Mouse (Mus musculus): ENCODE measurements at regions not wholly inside any gene's neighbourhood (a gene's known extent, or its start where the extent isn't known, plus 50 kb on each side); places are given as distances from the start of the nearest gene placed in this dataset.

- WGBS, result 91% methylated on average over 2 of the region's 2 CpGs
- no peak overlapping the region for H3K4me3 ChIP-seq
Measured at GRCm38 (mm10) chr10:38147421-38147820, 674.2 kb downstream of the Rfpl4b start.

GRCm38 (mm10) chr10:38139196-38139595 is 682.4 kb downstream of the Rfpl4b start:
- Histone ChIP-seq H3K36me3 (no peaks in the 10 kb centered on the region), H3K9ac (replicated peaks) (no peak overlapping the region), H3K9me3 (no peaks in the 10 kb centered on the region), H3K4me2 (replicated peaks) (no peak overlapping the region), H3K27me3 (no peaks in the 10 kb centered on the region), H3K4me1 (no peaks in the 10 kb centered on the region), H3K4me3 (no peak overlapping the region), H3K27ac (replicated peaks) (no peak overlapping the region)
- ATAC-seq (ENCODE audit: low FRiP score, low read depth), result no peak

More at GRCm38 (mm10) chr10:38147421-38147820, 674.2 kb downstream of the Rfpl4b start:
- no peak overlapping the region for H3K27ac ChIP-seq (replicated peaks)
- H3K27me3 ChIP-seq, result no peaks in the 10 kb centered on the region
- no peak for ATAC-seq (ENCODE audit: low FRiP score, low read depth)
- H3K36me3 ChIP-seq, result no peaks in the 10 kb centered on the region
- H3K9me3 ChIP-seq, result no peaks in the 10 kb centered on the region
- no peak overlapping the region for H3K4me2 ChIP-seq (replicated peaks)
- no peak overlapping the region for H3K9ac ChIP-seq (replicated peaks)
- H3K4me1 ChIP-seq, result no peaks in the 10 kb centered on the region

- WGBS, result 79% methylated on average over 3 of the region's 3 CpGs
- Histone ChIP-seq H3K9me3 (no peaks in the 10 kb centered on the region), H3K36me3 (no peaks in the 10 kb centered on the region), H3K4me2 (replicated peaks) (no peak overlapping the region), H3K27me3 (no peaks in the 10 kb centered on the region), H3K27ac (replicated peaks) (no peak overlapping the region), H3K4me1 (no peaks in the 10 kb centered on the region), H3K4me3 (no peak overlapping the region), H3K9ac (replicated peaks) (no peak overlapping the region)
- ATAC-seq (ENCODE audit: low FRiP score, low read depth), result no peak
Measured at GRCm38 (mm10) chr10:38121911-38122573, 699.5 kb downstream of the Rfpl4b start.

GRCm38 (mm10) chr10:38118601-38119000 is 703.0 kb downstream of the Rfpl4b start:
- no peak overlapping the region for H3K27ac ChIP-seq (replicated peaks)
- no peak overlapping the region for H3K9ac ChIP-seq (replicated peaks)
- H3K4me2 ChIP-seq (replicated peaks), result no peak overlapping the region
- no peak overlapping the region for H3K4me3 ChIP-seq
- WGBS, result 84% methylated on average over 1 of the region's 1 CpGs
- no peaks in the 10 kb centered on the region for H3K4me1 ChIP-seq
- no peaks in the 10 kb centered on the region for H3K36me3 ChIP-seq
- H3K9me3 ChIP-seq, result no peaks in the 10 kb centered on the region
- ATAC-seq (ENCODE audit: low FRiP score, low read depth), result no peak
- H3K27me3 ChIP-seq, result no peaks in the 10 kb centered on the region

GRCm38 (mm10) chr10:38116516-38116915 is 705.1 kb downstream of the Rfpl4b start:
- ATAC-seq (ENCODE audit: low FRiP score, low read depth), result no peak
- 76% methylated on average over 1 of the region's 1 CpGs for WGBS

GRCm38 (mm10) chr10:38114194-38114593 is 707.4 kb downstream of the Rfpl4b start:
- ATAC-seq (ENCODE audit: low FRiP score, low read depth), result no peak
- WGBS, result 86% methylated on average over 2 of the region's 2 CpGs
- H3K27me3 ChIP-seq, result no peaks in the 10 kb centered on the region
- H3K9ac ChIP-seq (replicated peaks), result no peak overlapping the region
- H3K27ac ChIP-seq (replicated peaks), result no peak overlapping the region
- no peaks in the 10 kb centered on the region for H3K36me3 ChIP-seq
- H3K4me1 ChIP-seq, result no peaks in the 10 kb centered on the region
- H3K4me2 ChIP-seq (replicated peaks), result no peak overlapping the region
- H3K9me3 ChIP-seq, result no peaks in the 10 kb centered on the region
- H3K4me3 ChIP-seq, result no peak overlapping the region

More at GRCm38 (mm10) chr10:38116516-38116915, 705.1 kb downstream of the Rfpl4b start:
- H3K4me2 ChIP-seq (replicated peaks), result no peak overlapping the region
- no peaks in the 10 kb centered on the region for H3K36me3 ChIP-seq
- no peaks in the 10 kb centered on the region for H3K27me3 ChIP-seq
- H3K9me3 ChIP-seq, result no peaks in the 10 kb centered on the region
- no peak overlapping the region for H3K27ac ChIP-seq (replicated peaks)
- no peak overlapping the region for H3K4me3 ChIP-seq
- no peak overlapping the region for H3K9ac ChIP-seq (replicated peaks)
- no peaks in the 10 kb centered on the region for H3K4me1 ChIP-seq

- no peak overlapping the region for H3K4me2 ChIP-seq (replicated peaks)
- no peak for ATAC-seq (ENCODE audit: low FRiP score, low read depth)
- H3K4me3 ChIP-seq, result no peak overlapping the region
- H3K27ac ChIP-seq (replicated peaks), result no peak overlapping the region
- no peaks in the 10 kb centered on the region for H3K36me3 ChIP-seq
- no peak overlapping the region for H3K9ac ChIP-seq (replicated peaks)
- H3K9me3 ChIP-seq, result no peaks in the 10 kb centered on the region
- no peaks in the 10 kb centered on the region for H3K4me1 ChIP-seq
- 85% methylated on average over 6 of the region's 6 CpGs for WGBS
- H3K27me3 ChIP-seq, result no peaks in the 10 kb centered on the region
Measured at GRCm38 (mm10) chr10:38108591-38108990, 713.0 kb downstream of the Rfpl4b start.

GRCm38 (mm10) chr10:38103570-38103969 is 718.0 kb downstream of the Rfpl4b start:
- no peak overlapping the region for H3K4me2 ChIP-seq (replicated peaks)
- no peak overlapping the region for H3K9ac ChIP-seq (replicated peaks)
- no peaks in the 10 kb centered on the region for H3K36me3 ChIP-seq
- no peak for ATAC-seq (ENCODE audit: low FRiP score, low read depth)
- no peaks in the 10 kb centered on the region for H3K27me3 ChIP-seq
- no peaks in the 10 kb centered on the region for H3K4me1 ChIP-seq
- H3K4me3 ChIP-seq, result no peak overlapping the region
- no peaks in the 10 kb centered on the region for H3K9me3 ChIP-seq
- H3K27ac ChIP-seq (replicated peaks), result no peak overlapping the region
- WGBS, result 71% methylated on average over 1 of the region's 1 CpGs

GRCm38 (mm10) chr10:38078521-38078920 is 743.1 kb downstream of the Rfpl4b start:
- Histone ChIP-seq H3K9me3 (peaks cover 3% of the 10 kb centered on the region; the same call in 1 of the 2 replicates), H3K4me1 (no peaks in the 10 kb centered on the region), H3K36me3 (no peaks in the 10 kb centered on the region), H3K27me3 (no peaks in the 10 kb centered on the region), H3K27ac (replicated peaks) (no peak overlapping the region), H3K4me2 (replicated peaks) (no peak overlapping the region), H3K9ac (replicated peaks) (no peak overlapping the region), H3K4me3 (no peak overlapping the region)
- WGBS, result 86% methylated on average over 2 of the region's 2 CpGs
- ATAC-seq (ENCODE audit: low FRiP score, low read depth), result no peak

- ATAC-seq (ENCODE audit: low FRiP score, low read depth), result no peak
- 79% methylated on average over 1 of the region's 1 CpGs for WGBS
- Histone ChIP-seq H3K4me3 (no peak overlapping the region), H3K36me3 (no peaks in the 10 kb centered on the region), H3K9me3 (no peaks in the 10 kb centered on the region), H3K27me3 (no peaks in the 10 kb centered on the region), H3K4me1 (no peaks in the 10 kb centered on the region), H3K4me2 (replicated peaks) (no peak overlapping the region), H3K9ac (replicated peaks) (no peak overlapping the region), H3K27ac (replicated peaks) (no peak overlapping the region)
Measured at GRCm38 (mm10) chr10:38072394-38072793, 749.2 kb downstream of the Rfpl4b start.

- no peaks in the 10 kb centered on the region for H3K4me1 ChIP-seq
- 92% methylated on average over 8 of the region's 8 CpGs for WGBS
- H3K4me3 ChIP-seq, result no peak overlapping the region
- H3K36me3 ChIP-seq, result no peaks in the 10 kb centered on the region
- no peak overlapping the region for H3K4me2 ChIP-seq (replicated peaks)
- H3K27ac ChIP-seq (replicated peaks), result no peak overlapping the region
- peaks cover 27% of the 10 kb centered on the region; the same call in 1 of the 2 replicates for H3K9me3 ChIP-seq
- no peak for ATAC-seq (ENCODE audit: low FRiP score, low read depth)
- no peaks in the 10 kb centered on the region for H3K27me3 ChIP-seq
- no peak overlapping the region for H3K9ac ChIP-seq (replicated peaks)
Measured at GRCm38 (mm10) chr10:38059050-38059449, 762.5 kb downstream of the Rfpl4b start.

- H3K4me3 ChIP-seq, result no peak overlapping the region
- H3K36me3 ChIP-seq, result no peaks in the 10 kb centered on the region
- ATAC-seq (ENCODE audit: low FRiP score, low read depth), result no peak
- no peak overlapping the region for H3K27ac ChIP-seq (replicated peaks)
- no peak overlapping the region for H3K9ac ChIP-seq (replicated peaks)
- H3K4me2 ChIP-seq (replicated peaks), result no peak overlapping the region
- 79% methylated on average over 2 of the region's 2 CpGs for WGBS
- no peaks in the 10 kb centered on the region for H3K4me1 ChIP-seq
- no peaks in the 10 kb centered on the region for H3K9me3 ChIP-seq
- H3K27me3 ChIP-seq, result no peaks in the 10 kb centered on the region
Measured at GRCm38 (mm10) chr10:38010452-38010851, 811.1 kb downstream of the Rfpl4b start.

Data from midbrain, embryonic 12.5 days (tissue).